Mouse (Mus musculus) kidney, adult 11 months (tissue): ENCODE results near the gene Dmgdh.

Experiments used
- DNase-seq: peaks from one replicate; pipeline ENCODE4 v3.0.0; 2022

The Dmgdh gene

GRCm38 (mm10) chr13:93674131-93674561 is at the start of gene Dmgdh, which contains the start of gene Bhmt2:
Gene Dmgdh, plus strand, starts transcription at chr13:93674433.
Gene Bhmt2, minus strand, starts transcription at chr13:93674302.
- DNase-seq = peak; percentile 47

- no peak for DNase-seq
Measured at GRCm38 (mm10) chr13:93628861-93629260, 45.4 kb upstream of the Dmgdh start.

- DNase-seq = no peak
Measured at GRCm38 (mm10) chr13:93630941-93631705, 43.1 kb upstream of the Dmgdh start.

GRCm38 (mm10) chr13:93632927-93633326 is 41.3 kb upstream of the Dmgdh start:
- no peak for DNase-seq

- DNase-seq = no peak
Measured at GRCm38 (mm10) chr13:93636561-93636960, 37.7 kb upstream of the Dmgdh start.

GRCm38 (mm10) chr13:93637282-93638245 is 36.7 kb upstream of the Dmgdh start, which contains the start of gene Bhmt:
Gene Bhmt, minus strand, starts transcription at chr13:93637961.
- peak; percentile 50 for DNase-seq

- peak; percentile 82 for DNase-seq
Measured at GRCm38 (mm10) chr13:93639636-93640035, 34.6 kb upstream of the Dmgdh start.

- DNase-seq = peak; percentile 75
Measured at GRCm38 (mm10) chr13:93648387-93649130, 25.7 kb upstream of the Dmgdh start.

- DNase-seq = no peak
Measured at GRCm38 (mm10) chr13:93653382-93653781, 20.9 kb upstream of the Dmgdh start.

GRCm38 (mm10) chr13:93657941-93658340 is 16.3 kb upstream of the Dmgdh start:
- DNase-seq = no peak

GRCm38 (mm10) chr13:93667586-93667985 is 6.6 kb upstream of the Dmgdh start:
- DNase-seq = no peak

GRCm38 (mm10) chr13:93672371-93672770 is 1.9 kb upstream of the Dmgdh start:
- DNase-seq = peak; percentile 78

GRCm38 (mm10) chr13:93673296-93673695 is 937 bp upstream of the Dmgdh start:
- DNase-seq = peak; percentile 30

GRCm38 (mm10) chr13:93676864-93677263 is 2.6 kb downstream of the Dmgdh start:
- no peak for DNase-seq

- no peak for DNase-seq
Measured at GRCm38 (mm10) chr13:93683336-93683735, 9.1 kb downstream of the Dmgdh start.

- DNase-seq = no peak
Measured at GRCm38 (mm10) chr13:93685226-93685625, 11.0 kb downstream of the Dmgdh start.

GRCm38 (mm10) chr13:93687321-93687720 is 13.1 kb downstream of the Dmgdh start:
- no peak for DNase-seq

GRCm38 (mm10) chr13:93689566-93689965 is 15.3 kb downstream of the Dmgdh start:
- DNase-seq = no peak

GRCm38 (mm10) chr13:93690821-93691220 is 16.6 kb downstream of the Dmgdh start:
- DNase-seq = no peak

GRCm38 (mm10) chr13:93698866-93699265 is 24.6 kb downstream of the Dmgdh start:
- peak; percentile 84 for DNase-seq

GRCm38 (mm10) chr13:93705697-93706096 is 31.5 kb downstream of the Dmgdh start:
- no peak for DNase-seq

GRCm38 (mm10) chr13:93707271-93707670 is 33.0 kb downstream of the Dmgdh start:
- DNase-seq = no peak

GRCm38 (mm10) chr13:93710325-93710724 is 36.1 kb downstream of the Dmgdh start:
- DNase-seq = no peak
